Mouse (Mus musculus) embryo, embryonic 9.5 days (tissue): ENCODE measurements at regions not wholly inside any gene's neighbourhood (a gene's known extent, or its start where the extent isn't known, plus 50 kb on each side); places are given as distances from the start of the nearest gene placed in this dataset.
"Not testable (repeated sequence)": the region's sequence is repeated elsewhere in the genome, so short reads cannot be mapped to it uniquely, and the experiment has no call there.

ENCODE experiments used
- DNase-seq: peaks from one replicate; pipeline ENCODE4 v3.0.0-alpha.2; 2017; ENCODE audit errors: extremely low spot score

DNA sequence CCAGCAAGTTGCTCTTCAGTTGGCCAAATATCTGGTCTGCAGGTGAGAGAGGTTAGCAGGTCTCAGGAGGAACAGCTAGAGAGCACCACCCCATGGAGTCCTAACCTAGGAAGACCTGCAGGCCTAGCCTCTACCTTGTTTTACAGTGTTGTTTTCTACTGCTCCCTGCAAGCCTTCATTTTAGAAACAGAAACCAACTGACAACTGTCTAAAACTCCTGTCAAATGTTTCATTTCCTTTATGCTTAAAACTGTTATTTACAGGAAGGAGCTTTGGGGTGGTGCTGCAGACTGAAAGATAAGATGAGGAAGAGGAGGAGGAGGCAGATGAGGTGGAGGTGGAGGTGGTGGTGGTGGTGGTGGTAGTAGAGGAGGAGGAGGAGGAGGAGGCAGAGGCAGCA lies 96.6 kb upstream of the Selenop start:
- DNase-seq, result no peak

- DNase-seq, result no peak
Observed at GRCm38 (mm10) chr15:3174072-3174471, 94.3 kb upstream of the Selenop start.

DNA sequence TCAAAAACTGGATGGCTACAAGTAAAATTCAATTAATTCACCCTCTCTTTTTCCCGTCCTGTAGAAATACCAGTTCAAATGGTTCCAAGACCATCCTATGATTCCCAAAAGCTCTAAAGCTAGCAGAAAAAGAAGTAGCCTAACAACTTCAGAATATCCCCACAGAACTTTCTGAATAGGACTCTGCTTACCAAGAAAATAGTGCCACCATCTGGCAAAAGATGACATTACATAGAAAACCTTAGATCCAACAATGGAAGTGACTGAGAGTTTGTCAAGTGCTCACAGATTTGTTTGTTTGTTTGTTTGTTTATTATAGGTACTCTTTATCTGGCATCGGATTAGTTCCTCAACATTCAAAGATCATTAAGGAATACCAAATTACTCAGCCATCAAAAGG lies 93.5 kb upstream of the Selenop start:
- DNase-seq, result no peak

- peak; percentile 54 for DNase-seq
Observed at GRCm38 (mm10) chr15:3201912-3202653, 66.3 kb upstream of the Selenop start.

DNA sequence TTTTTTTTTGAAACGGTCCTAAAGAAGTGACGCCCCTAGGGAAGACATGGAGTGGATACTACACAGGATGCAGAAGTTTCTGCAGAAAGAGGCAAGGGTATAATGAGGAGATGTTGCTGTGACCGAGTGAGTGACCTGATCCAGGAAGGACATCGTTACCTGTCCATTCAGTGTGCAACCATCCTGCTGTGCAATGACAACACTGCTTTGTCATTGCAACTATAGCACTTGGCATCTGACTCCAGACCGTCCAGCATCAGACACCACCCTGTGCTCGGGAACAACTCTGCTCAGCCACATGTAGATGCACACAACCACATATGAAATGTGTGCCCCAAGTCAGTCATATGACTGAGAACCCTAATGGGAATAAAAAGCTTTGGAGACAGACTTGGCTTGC lies 62.8 kb upstream of the Selenop start:
- DNase-seq, result no peak

- not testable (repeated sequence) for DNase-seq
Observed at GRCm38 (mm10) chr15:3206076-3206475, 62.3 kb upstream of the Selenop start.

DNA sequence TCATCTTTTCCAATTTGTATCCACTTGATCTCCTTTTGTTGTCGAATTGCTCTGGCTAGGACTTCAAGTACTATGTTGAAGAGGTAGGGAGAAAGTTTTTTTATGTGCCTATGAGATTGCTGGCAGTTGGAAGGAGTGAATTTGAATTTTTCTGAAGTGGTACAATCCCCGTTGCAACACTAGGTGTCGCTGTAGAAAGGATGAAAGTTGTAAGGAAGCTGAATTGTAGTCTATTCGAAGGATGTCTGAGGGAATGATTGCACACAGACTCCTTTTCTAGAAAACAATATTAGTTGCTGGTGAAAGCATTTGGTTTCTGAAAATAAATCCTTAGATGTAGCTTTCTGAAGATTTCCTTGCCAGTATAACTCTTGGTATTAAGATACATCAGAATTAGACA lies 54.6 kb upstream of the Selenop start:
- DNase-seq, result peak; percentile 50

GRCm38 (mm10) chr15:3215201-3215600 lies 53.1 kb upstream of the Selenop start:
- no peak for DNase-seq
